Mouse (Mus musculus) heart, adult 9 months (tissue): ENCODE results near the gene Hlx.

ENCODE experiments used
- DNase-seq, 2 experiments: peaks; one replicate each; pipeline ENCODE4 v3.0.0; 2022; ENCODE audit warnings: low spot score in 2 of 2

Hlx gene

GRCm38 (mm10) chr1:184733300-184734066 is 1.1 kb upstream of the Hlx start:
- peak; percentile 38 to 53 for DNase-seq

GRCm38 (mm10) chr1:184731644-184732545 is 524 bp downstream of the Hlx start:
- peak; percentile 66 to 68 for DNase-seq

- no peak for DNase-seq
Measured at GRCm38 (mm10) chr1:184731091-184731640, 1.3 kb downstream of the Hlx start.

- no peak for DNase-seq
Measured at GRCm38 (mm10) chr1:184730453-184731013, 1.9 kb downstream of the Hlx start.

- peak in 1 of 2 experiments; percentile 38 for DNase-seq
Measured at GRCm38 (mm10) chr1:184729357-184730140, 2.9 kb downstream of the Hlx start.

- peak in 1 of 2 experiments; percentile 47 for DNase-seq
Measured at GRCm38 (mm10) chr1:184728561-184729115, 3.8 kb downstream of the Hlx start.

- no peak for DNase-seq
Measured at GRCm38 (mm10) chr1:184727401-184728265, 4.8 kb downstream of the Hlx start.

- DNase-seq, result no peak
Measured at GRCm38 (mm10) chr1:184726576-184727300, 5.7 kb downstream of the Hlx start.

GRCm38 (mm10) chr1:184725318-184725790 is 7.1 kb downstream of the Hlx start:
- no peak for DNase-seq

GRCm38 (mm10) chr1:184724551-184725317 is 7.7 kb downstream of the Hlx start:
- no peak for DNase-seq

GRCm38 (mm10) chr1:184723899-184724298 is 8.5 kb downstream of the Hlx start:
- no peak for DNase-seq

- no peak for DNase-seq
Measured at GRCm38 (mm10) chr1:184721121-184721520, 11.3 kb downstream of the Hlx start.

- no peak for DNase-seq
Measured at GRCm38 (mm10) chr1:184720162-184721025, 12.0 kb downstream of the Hlx start.

GRCm38 (mm10) chr1:184718261-184719120 is 13.9 kb downstream of the Hlx start:
- DNase-seq, result no peak

- DNase-seq, result no peak
Measured at GRCm38 (mm10) chr1:184717691-184718200, 14.7 kb downstream of the Hlx start.

- DNase-seq, result no peak
Measured at GRCm38 (mm10) chr1:184717016-184717568, 15.3 kb downstream of the Hlx start.
